Mouse (Mus musculus) kidney, adult 8-10 months (tissue): ENCODE data around the gene Ibtk.
A peak's percentile ranks its signal among the peaks of the same experiment; 100 is the strongest.

Experiments used
- DNase-seq, 2 experiments: peaks; one replicate each; pipeline ENCODE4 v3.0.0; 2022

Ibtk gene

DNA sequence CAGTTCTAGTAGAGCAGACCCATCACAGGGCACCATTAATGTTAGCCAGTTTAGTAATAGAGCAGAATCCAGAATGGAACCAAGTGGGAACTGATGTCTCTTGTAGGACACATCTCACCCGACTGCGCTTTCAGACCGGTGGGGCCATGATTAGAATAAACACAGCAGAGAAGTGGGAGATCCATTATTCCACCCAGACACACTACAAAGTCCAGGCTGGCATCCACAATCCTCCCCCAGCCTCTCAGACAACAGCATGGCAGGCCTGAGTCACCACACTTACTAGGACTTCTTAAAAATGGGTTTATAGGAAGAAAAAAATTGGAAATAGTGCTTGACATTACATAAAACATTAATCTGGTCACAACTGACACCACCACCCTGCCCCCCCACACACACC, 53.5 kb downstream of the Ibtk start:
- no peak for DNase-seq

DNA sequence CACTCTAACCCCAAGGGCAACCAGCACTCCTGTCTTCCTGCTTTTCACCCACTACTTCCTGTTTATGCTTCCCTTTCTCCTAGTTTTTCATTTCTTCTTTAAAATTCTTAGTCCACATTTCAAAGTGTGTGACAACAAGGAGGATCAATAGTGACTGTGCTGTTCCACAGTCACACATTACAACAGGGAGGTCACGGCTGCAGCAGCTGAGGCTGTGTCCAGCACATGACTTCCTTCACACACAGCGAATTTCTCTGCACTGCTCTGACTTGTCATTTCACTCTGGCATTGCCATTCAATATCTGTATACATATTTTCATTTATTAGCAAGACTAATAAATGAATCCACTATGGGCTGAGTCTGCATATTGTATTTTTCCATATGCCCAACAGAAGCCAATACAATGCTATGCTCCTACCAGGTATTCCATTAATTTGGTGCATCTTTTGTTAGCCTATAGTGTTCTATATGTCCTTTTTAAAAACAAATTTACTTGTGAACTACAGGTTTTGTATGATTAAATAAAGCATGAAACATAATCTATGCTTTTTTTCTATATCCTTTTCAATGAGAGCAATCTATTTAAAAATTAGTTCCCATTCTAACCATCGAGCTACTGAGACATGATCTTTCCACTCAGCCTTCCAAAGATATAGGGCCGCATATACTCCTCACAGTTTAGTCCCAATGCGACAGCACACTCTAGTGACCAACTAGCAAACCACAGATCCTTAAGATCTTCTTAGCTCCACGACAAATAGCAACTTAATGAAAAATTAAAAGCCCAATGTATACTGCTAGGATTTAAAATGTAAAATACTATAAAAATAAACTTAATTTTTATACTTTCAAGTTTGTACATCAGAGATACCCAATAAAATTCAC, 55.7 kb downstream of the Ibtk start:
- DNase-seq: no peak

DNA sequence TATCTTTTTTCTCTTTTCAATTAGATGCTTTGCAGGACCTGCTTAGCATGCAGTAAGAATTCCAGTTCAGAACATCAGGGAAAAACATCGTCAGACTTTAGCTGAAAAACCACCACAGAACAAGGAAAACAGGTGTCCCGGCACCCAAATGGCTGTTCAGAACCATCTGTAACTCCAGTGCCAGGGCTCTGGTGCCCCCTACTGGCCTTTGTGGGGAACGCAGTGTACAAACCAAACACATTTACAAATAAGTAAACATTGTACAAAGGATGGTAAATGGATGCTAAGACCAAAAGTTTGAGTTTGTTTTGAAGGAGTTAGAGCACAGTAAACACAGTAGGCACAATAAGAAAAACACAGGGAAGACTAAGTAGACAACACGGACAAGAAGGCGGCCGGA, 64.1 kb downstream of the Ibtk start:
- DNase-seq: peak in 1 of 2 experiments; percentile 7

- DNase-seq: no peak
Observed at GRCm38 (mm10) chr9:85675131-85675905, 73.8 kb downstream of the Ibtk start.

DNA sequence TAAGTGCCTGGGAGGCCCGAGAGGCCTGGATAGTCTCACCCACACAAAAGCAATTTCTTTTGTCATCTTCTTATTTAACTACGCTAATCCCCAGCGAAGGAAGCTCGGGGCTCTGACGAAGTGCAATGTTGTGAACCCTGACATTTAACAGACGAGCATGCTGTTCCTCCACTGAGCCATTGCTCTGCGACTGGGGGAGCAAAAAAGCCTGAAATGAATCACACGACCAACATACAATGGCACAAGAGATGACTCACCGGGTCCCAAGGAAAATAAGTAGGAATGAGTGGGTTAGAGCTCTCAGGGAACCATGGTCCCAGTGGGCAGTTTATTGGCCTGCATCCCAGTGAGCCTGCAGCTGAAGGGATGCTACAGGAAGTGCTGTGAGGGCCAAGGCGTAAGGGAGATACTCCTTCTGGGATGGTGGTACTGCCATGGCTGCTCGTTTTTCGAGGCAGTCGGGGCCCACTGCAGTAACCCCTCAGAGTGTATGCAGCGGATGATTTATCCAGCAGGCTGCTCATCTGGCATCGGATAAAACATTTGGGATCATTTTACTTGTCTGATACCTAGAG, 75.1 kb downstream of the Ibtk start:
- no peak for DNase-seq

GRCm38 (mm10) chr9:85671582-85672331, 77.4 kb downstream of the Ibtk start:
- no peak for DNase-seq

GRCm38 (mm10) chr9:85664316-85664715, 84.8 kb downstream of the Ibtk start:
- DNase-seq: no peak

DNA sequence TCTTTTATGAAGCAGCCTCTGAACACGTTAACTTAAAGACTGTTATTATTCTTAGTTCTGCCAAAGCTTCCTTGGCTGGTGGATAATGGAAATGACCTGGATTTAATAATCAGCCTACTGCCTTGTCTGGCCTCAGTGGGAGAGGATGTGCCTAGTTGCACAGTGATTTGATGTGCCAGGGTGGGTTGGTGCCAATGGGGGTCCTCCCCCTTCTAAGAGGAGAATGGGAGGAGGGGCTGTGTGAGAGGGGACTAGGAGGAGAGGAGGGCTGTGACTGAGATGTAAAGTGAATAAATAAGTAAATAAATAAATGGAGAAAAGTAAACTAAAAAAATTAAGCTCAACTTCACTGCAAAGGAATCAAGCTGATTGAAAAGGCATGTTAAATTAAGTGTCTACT, 85.3 kb downstream of the Ibtk start:
- no peak for DNase-seq

DNA sequence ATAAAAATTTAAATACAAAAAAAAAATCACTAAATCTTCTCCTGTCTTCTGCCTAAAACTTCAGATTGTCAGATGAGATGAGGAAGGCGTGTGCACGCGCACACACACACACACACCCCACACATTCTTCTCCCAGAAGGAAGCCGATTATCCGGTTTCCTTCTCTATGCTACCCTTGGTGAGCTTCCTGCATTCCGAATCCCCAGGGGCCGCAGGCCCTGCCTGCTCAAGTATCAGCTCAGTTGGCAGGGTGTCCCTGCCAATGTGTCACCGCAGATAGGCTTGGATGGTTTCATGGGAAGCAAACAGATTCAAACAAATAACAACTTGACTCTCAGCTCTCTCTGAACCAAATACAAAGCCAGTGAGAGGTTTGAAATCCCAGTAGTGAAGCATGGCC, 86.0 kb downstream of the Ibtk start:
- DNase-seq: no peak

DNA sequence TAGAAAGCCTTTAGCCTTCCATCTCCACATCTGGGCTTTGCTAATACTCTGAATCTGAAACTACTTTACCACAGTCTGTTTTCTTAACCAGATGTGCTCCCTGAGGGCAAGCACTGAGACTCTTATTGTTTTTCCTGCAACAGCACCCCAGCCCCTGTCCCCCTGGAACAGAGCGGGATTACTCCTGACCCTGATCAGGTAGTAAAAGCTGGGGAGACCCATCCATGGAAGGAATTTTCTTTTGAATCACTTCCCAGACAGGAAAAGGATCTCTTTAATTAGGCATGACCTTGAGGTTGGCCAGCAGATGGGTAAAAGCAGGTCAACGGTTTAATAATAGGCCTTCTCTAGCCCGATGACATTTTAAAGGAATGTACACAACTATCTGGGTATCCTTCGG, 95.7 kb downstream of the Ibtk start:
- DNase-seq: no peak

- DNase-seq: peak in 1 of 2 experiments; percentile 14
Observed at GRCm38 (mm10) chr9:85638276-85638675, 110.9 kb downstream of the Ibtk start.
